Mouse (Mus musculus): ENCODE measurements around the gene March6.

Gene March6

GRCm38 (mm10) chr15:31530659-31531445, at the start of gene March6:
March6 (minus strand) TSS chr15:31531053.
- DNase-seq (ENCODE audit: low spot score in 2 of 2) = peak; percentile 84 to 85

- DNase-seq (ENCODE audit: low spot score in 2 of 2) = no peak
These were observed 45.2 kb upstream of the March6 start for GRCm38 (mm10) chr15:31576076-31576475.

GRCm38 (mm10) chr15:31573692-31574091, 42.8 kb upstream of the March6 start:
- DNase-seq (ENCODE audit: low spot score in 2 of 2) = no peak

GRCm38 (mm10) chr15:31573287-31573686, 42.4 kb upstream of the March6 start:
- DNase-seq (ENCODE audit: low spot score in 2 of 2) = no peak

GRCm38 (mm10) chr15:31571906-31572722, 41.3 kb upstream of the March6 start:
- DNase-seq (ENCODE audit: low spot score in 2 of 2) = no peak

- no peak for DNase-seq (ENCODE audit: low spot score in 2 of 2)
These were observed 40.1 kb upstream of the March6 start for GRCm38 (mm10) chr15:31570959-31571358.

- DNase-seq (ENCODE audit: low spot score in 2 of 2) = peak; percentile 68 to 70
These were observed 38.6 kb upstream of the March6 start for GRCm38 (mm10) chr15:31569325-31570022.

- DNase-seq (ENCODE audit: low spot score in 2 of 2) = peak; percentile 39 to 65
These were observed 37.7 kb upstream of the March6 start for GRCm38 (mm10) chr15:31568581-31568996.

- DNase-seq (ENCODE audit: low spot score in 2 of 2) = no peak
These were observed 36.6 kb upstream of the March6 start for GRCm38 (mm10) chr15:31567431-31567830.

GRCm38 (mm10) chr15:31565786-31566185, 34.9 kb upstream of the March6 start:
- DNase-seq (ENCODE audit: low spot score in 2 of 2) = no peak

- DNase-seq (ENCODE audit: low spot score in 2 of 2) = no peak
These were observed 34.3 kb upstream of the March6 start, which contains the start of gene Cmbl for GRCm38 (mm10) chr15:31565184-31565583. Cmbl (plus strand) TSS chr15:31565389.

GRCm38 (mm10) chr15:31563577-31564546, 33.0 kb upstream of the March6 start:
- no peak for DNase-seq (ENCODE audit: low spot score in 2 of 2)

GRCm38 (mm10) chr15:31562847-31563246, 32.0 kb upstream of the March6 start:
- DNase-seq (ENCODE audit: low spot score in 2 of 2) = no peak

- DNase-seq (ENCODE audit: low spot score in 2 of 2) = no peak
These were observed 31.1 kb upstream of the March6 start for GRCm38 (mm10) chr15:31561976-31562375.

- no peak for DNase-seq (ENCODE audit: low spot score in 2 of 2)
These were observed 30.5 kb upstream of the March6 start for GRCm38 (mm10) chr15:31561390-31561789.

- DNase-seq (ENCODE audit: low spot score in 2 of 2) = no peak
These were observed 24.0 kb upstream of the March6 start for GRCm38 (mm10) chr15:31554855-31555254.

- DNase-seq (ENCODE audit: low spot score in 2 of 2) = no peak
These were observed 19.5 kb upstream of the March6 start for GRCm38 (mm10) chr15:31550381-31550780.

GRCm38 (mm10) chr15:31547421-31547820, 16.6 kb upstream of the March6 start:
- DNase-seq (ENCODE audit: low spot score in 2 of 2) = no peak

GRCm38 (mm10) chr15:31546291-31546690, 15.4 kb upstream of the March6 start:
- no peak for DNase-seq (ENCODE audit: low spot score in 2 of 2)

GRCm38 (mm10) chr15:31545058-31545457, 14.2 kb upstream of the March6 start:
- DNase-seq (ENCODE audit: low spot score in 2 of 2) = no peak

GRCm38 (mm10) chr15:31543246-31543645, 12.4 kb upstream of the March6 start:
- DNase-seq (ENCODE audit: low spot score in 2 of 2) = no peak
